Mouse (Mus musculus): ENCODE data around the gene Sde2. TPM values are rescaled to one million over a fixed set of nuclear protein-coding genes. Genes with fewer than 3 reads are reported as not detected.

Gene Sde2
- polyA plus RNA-seq, 1 experiment from 2014 or later: 47.0 TPM

GRCm38 (mm10) chr1:180815371-180816024, 35.4 kb upstream of the Sde2 start:
- peaks cover 4% of the 10 kb centered on the region for H3K36me3 ChIP-seq
- no peaks in the 10 kb centered on the region for H3K9me3 ChIP-seq
- no peak overlapping the region for H3K4me2 ChIP-seq (replicated peaks)
- no peak for ATAC-seq (ENCODE audit: insufficient number of reproducible peaks, insufficient read depth, low FRiP score, low TSS enrichment)
- H3K4me1 ChIP-seq: peaks cover 16% of the 10 kb centered on the region
- no peak overlapping the region for H3K4me3 ChIP-seq
- H3K27ac ChIP-seq: peak overlapping the region; percentile 42; the same call in 1 of the 2 replicates
- H3K9ac ChIP-seq: peak overlapping the region; percentile 36; the same call in 1 of the 2 replicates
- WGBS: 48% methylated on average over 12 of the region's 12 CpGs
- no peaks in the 10 kb centered on the region for H3K27me3 ChIP-seq

GRCm38 (mm10) chr1:180818000-180818399, 32.9 kb upstream of the Sde2 start:
- H3K9me3 ChIP-seq: no peaks in the 10 kb centered on the region
- no peak overlapping the region for H3K27ac ChIP-seq
- H3K4me3 ChIP-seq: no peak overlapping the region
- no peak overlapping the region for H3K9ac ChIP-seq
- ATAC-seq (ENCODE audit: insufficient number of reproducible peaks, insufficient read depth, low FRiP score, low TSS enrichment): no peak
- no peak overlapping the region for H3K4me2 ChIP-seq (replicated peaks)
- no peaks in the 10 kb centered on the region for H3K27me3 ChIP-seq
- H3K4me1 ChIP-seq: peaks cover 11% of the 10 kb centered on the region
- no peaks in the 10 kb centered on the region for H3K36me3 ChIP-seq
- WGBS: 71% methylated on average over 2 of the region's 2 CpGs

DNA sequence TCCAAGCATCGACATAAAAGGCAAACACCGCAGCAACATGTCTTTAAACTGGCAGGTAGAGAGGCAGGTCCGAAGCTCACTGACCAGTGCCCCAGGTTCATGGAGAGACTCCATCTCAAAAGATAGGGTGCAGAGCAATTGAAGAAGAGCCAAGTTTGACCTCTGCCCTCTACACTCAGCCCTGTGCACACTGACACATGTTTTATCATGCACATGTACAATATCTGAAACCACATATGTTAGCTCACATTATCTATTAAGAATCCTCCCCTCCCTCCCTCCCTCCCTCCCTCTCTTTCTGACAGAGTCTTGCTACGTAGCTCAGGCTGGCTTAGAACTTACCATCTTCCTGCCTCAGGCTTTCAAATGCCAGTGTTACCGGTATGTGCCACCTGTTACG, 29.8 kb upstream of the Sde2 start:
- Histone ChIP-seq H3K9me3 (peaks cover under 1% of the 10 kb centered on the region; the same call in 1 of the 2 replicates), H3K4me1 (no peaks in the 10 kb centered on the region; the same call in 1 of the 2 replicates), H3K4me2 (replicated peaks) (no peak overlapping the region), H3K9ac (no peak overlapping the region), H3K27ac (no peak overlapping the region), H3K27me3 (no peaks in the 10 kb centered on the region), H3K4me3 (no peak overlapping the region), H3K36me3 (no peaks in the 10 kb centered on the region)
- no peak for ATAC-seq (ENCODE audit: insufficient number of reproducible peaks, insufficient read depth, low FRiP score, low TSS enrichment)
- WGBS: 83% methylated on average over 6 of the region's 6 CpGs

- peaks cover 7% of the 10 kb centered on the region; the same call in 1 of the 2 replicates for H3K9me3 ChIP-seq
- no peak overlapping the region for H3K4me2 ChIP-seq (replicated peaks)
- no peak for ATAC-seq (ENCODE audit: insufficient number of reproducible peaks, insufficient read depth, low FRiP score, low TSS enrichment)
- no peaks in the 10 kb centered on the region for H3K27me3 ChIP-seq
- H3K4me3 ChIP-seq: no peak overlapping the region
- no peak overlapping the region for H3K27ac ChIP-seq
- no peaks in the 10 kb centered on the region for H3K36me3 ChIP-seq
- H3K9ac ChIP-seq: no peak overlapping the region
- H3K4me1 ChIP-seq: no peaks in the 10 kb centered on the region
- WGBS: 85% methylated on average over 5 of the region's 5 CpGs
Measured at GRCm38 (mm10) chr1:180822276-180822675, 28.7 kb upstream of the Sde2 start.

DNA sequence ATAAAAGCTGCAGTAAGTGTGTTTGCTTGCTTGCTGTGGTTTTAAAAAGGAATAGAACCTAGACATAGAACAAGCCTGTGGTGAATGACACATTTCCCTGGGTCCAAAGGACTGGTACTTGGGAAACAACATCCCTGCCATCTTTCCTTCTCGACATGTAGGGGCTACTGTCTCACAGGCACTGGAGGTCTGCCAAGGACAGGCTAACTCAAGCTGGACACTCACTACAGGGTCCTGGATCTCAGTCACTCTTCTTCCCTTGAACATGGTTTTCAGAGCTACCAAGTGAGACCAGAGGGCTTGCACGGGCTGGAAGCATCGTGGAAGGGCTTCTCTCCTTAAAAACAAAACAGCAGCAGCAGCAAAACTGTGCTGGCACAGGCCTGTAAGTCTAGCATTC, 27.2 kb upstream of the Sde2 start:
- no peak for ATAC-seq (ENCODE audit: insufficient number of reproducible peaks, insufficient read depth, low FRiP score, low TSS enrichment)
- H3K9me3 ChIP-seq: peaks cover 7% of the 10 kb centered on the region; the same call in 1 of the 2 replicates
- H3K27ac ChIP-seq: no peak overlapping the region
- WGBS: 77% methylated on average over 3 of the region's 3 CpGs
- H3K4me2 ChIP-seq (replicated peaks): no peak overlapping the region
- no peak overlapping the region for H3K4me3 ChIP-seq
- no peaks in the 10 kb centered on the region for H3K36me3 ChIP-seq
- H3K9ac ChIP-seq: no peak overlapping the region
- no peaks in the 10 kb centered on the region for H3K4me1 ChIP-seq
- H3K27me3 ChIP-seq: no peaks in the 10 kb centered on the region

DNA sequence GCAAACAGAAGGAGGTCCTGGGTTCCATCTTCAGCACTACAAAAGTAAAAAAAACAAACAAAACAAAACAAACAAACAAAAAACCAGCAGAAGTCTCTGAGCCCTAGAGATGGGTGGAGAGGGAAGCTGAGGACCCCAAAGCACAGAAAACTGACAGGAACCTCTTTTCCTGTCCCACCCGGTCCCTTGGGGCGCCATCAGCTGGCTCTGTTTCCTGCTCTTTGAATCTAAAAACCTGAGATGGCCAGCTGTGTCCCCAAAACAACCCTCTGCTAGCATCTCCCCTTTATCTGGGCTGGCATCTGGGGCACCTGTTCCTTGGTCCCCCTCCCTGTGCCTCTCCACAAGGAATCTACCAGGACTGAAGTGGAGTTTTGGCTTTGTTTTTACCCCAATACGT, 26.2 kb upstream of the Sde2 start:
- Histone ChIP-seq H3K27me3 (no peaks in the 10 kb centered on the region), H3K27ac (no peak overlapping the region), H3K4me2 (replicated peaks) (no peak overlapping the region), H3K4me1 (no peaks in the 10 kb centered on the region), H3K36me3 (no peaks in the 10 kb centered on the region), H3K4me3 (no peak overlapping the region), H3K9ac (no peak overlapping the region), H3K9me3 (peaks cover 7% of the 10 kb centered on the region; the same call in 1 of the 2 replicates)
- WGBS: 74% methylated on average over 3 of the region's 3 CpGs
- no peak for ATAC-seq (ENCODE audit: insufficient number of reproducible peaks, insufficient read depth, low FRiP score, low TSS enrichment)

GRCm38 (mm10) chr1:180826634-180827033, 24.3 kb upstream of the Sde2 start:
- peaks cover 7% of the 10 kb centered on the region; the same call in 1 of the 2 replicates for H3K9me3 ChIP-seq
- no peak for ATAC-seq (ENCODE audit: insufficient number of reproducible peaks, insufficient read depth, low FRiP score, low TSS enrichment)
- no peaks in the 10 kb centered on the region for H3K4me1 ChIP-seq
- 91% methylated on average over 4 of the region's 4 CpGs for WGBS
- no peak overlapping the region for H3K27ac ChIP-seq
- H3K27me3 ChIP-seq: no peaks in the 10 kb centered on the region
- H3K4me2 ChIP-seq (replicated peaks): no peak overlapping the region
- no peak overlapping the region for H3K9ac ChIP-seq
- H3K4me3 ChIP-seq: no peak overlapping the region
- no peaks in the 10 kb centered on the region for H3K36me3 ChIP-seq

DNA sequence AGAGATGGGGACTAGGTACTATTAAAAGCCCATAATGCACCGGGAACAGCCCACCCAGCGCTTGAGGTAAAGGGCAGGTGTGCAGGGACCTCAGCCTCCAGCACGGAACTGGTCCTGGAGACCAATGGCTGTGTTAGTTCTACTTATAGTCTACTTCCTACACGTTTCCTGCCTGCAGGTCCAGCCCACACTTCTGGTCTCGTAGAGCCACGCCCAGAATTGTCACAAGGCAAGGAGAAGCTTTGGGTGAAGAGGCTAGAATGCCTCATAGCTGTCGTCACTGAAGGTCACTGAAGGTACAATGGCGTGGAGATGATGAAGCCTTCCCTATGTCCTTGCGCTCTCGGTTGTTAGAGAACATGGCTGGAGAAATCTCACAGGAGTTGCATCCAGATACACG, 21.2 kb upstream of the Sde2 start:
- peaks cover 7% of the 10 kb centered on the region; the same call in 1 of the 2 replicates for H3K9me3 ChIP-seq
- H3K27ac ChIP-seq: no peak overlapping the region
- 85% methylated on average over 11 of the region's 11 CpGs for WGBS
- no peak overlapping the region for H3K4me3 ChIP-seq
- no peak overlapping the region for H3K4me2 ChIP-seq (replicated peaks)
- no peaks in the 10 kb centered on the region for H3K27me3 ChIP-seq
- no peaks in the 10 kb centered on the region for H3K4me1 ChIP-seq
- ATAC-seq (ENCODE audit: insufficient number of reproducible peaks, insufficient read depth, low FRiP score, low TSS enrichment): no peak
- no peak overlapping the region for H3K9ac ChIP-seq
- H3K36me3 ChIP-seq: no peaks in the 10 kb centered on the region

GRCm38 (mm10) chr1:180830175-180830574, 20.8 kb upstream of the Sde2 start:
- no peak overlapping the region for H3K4me3 ChIP-seq
- H3K9me3 ChIP-seq: peaks cover 7% of the 10 kb centered on the region; the same call in 1 of the 2 replicates
- no peak for ATAC-seq (ENCODE audit: insufficient number of reproducible peaks, insufficient read depth, low FRiP score, low TSS enrichment)
- H3K4me1 ChIP-seq: no peaks in the 10 kb centered on the region
- H3K27ac ChIP-seq: no peak overlapping the region
- WGBS: 86% methylated on average over 11 of the region's 11 CpGs
- H3K36me3 ChIP-seq: no peaks in the 10 kb centered on the region
- H3K4me2 ChIP-seq (replicated peaks): no peak overlapping the region
- no peaks in the 10 kb centered on the region for H3K27me3 ChIP-seq
- no peak overlapping the region for H3K9ac ChIP-seq

GRCm38 (mm10) chr1:180830588-180831346, 20.2 kb upstream of the Sde2 start:
- Histone ChIP-seq H3K9ac (no peak overlapping the region), H3K4me3 (no peak overlapping the region), H3K27ac (no peak overlapping the region), H3K27me3 (no peaks in the 10 kb centered on the region), H3K4me2 (replicated peaks) (no peak overlapping the region), H3K36me3 (no peaks in the 10 kb centered on the region), H3K4me1 (no peaks in the 10 kb centered on the region), H3K9me3 (peaks cover 7% of the 10 kb centered on the region; the same call in 1 of the 2 replicates)
- ATAC-seq (ENCODE audit: insufficient number of reproducible peaks, insufficient read depth, low FRiP score, low TSS enrichment): no peak
- WGBS: 56% methylated on average over 14 of the region's 14 CpGs

DNA sequence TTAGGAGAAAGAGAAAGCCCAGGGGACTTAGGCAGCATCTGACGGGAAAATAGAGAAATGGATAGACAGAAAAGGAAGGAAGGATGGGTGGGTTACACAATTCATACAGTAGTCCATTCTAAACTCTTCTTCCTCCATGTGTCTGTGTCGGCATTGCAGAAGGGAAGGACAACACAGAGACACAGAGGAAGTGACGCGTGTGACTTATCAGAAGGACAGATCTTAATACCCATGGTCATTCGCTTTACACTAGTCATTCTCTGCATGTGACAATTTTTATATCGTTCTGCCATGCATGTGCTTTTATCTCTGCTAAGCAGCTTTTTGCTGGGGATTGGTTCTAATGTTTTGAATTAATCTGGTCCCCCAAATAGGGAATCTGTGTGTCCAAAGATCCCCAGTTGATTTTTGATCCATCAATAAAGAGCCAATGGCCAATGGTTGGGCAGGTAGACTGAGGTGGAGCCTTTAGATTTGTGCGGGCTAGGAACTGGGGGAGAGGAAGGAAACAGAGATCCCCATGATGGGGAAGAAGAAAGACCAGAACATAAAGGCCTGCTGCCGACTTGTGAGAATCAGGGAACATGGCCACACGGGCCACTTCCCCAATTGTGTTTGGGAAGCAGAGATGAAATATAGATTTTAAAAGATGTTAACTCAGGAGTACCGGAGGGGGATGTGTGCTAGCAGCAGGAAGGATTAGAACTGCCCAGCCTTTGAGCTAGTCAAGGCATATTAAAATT, 15.5 kb upstream of the Sde2 start:
- no peak for ATAC-seq (ENCODE audit: insufficient number of reproducible peaks, insufficient read depth, low FRiP score, low TSS enrichment)
- H3K4me1 ChIP-seq: no peaks in the 10 kb centered on the region
- H3K4me3 ChIP-seq: no peak overlapping the region
- H3K9ac ChIP-seq: no peak overlapping the region
- H3K27me3 ChIP-seq: no peaks in the 10 kb centered on the region
- H3K27ac ChIP-seq: no peak overlapping the region
- H3K4me2 ChIP-seq (replicated peaks): no peak overlapping the region
- H3K9me3 ChIP-seq: no peaks in the 10 kb centered on the region
- H3K36me3 ChIP-seq: no peaks in the 10 kb centered on the region
- 87% methylated on average over 10 of the region's 10 CpGs for WGBS
